9 mouse cellular contexts compared by ENCODE assay signal in genomic region chr10:67637339-67637738, GRCm38 (mm10).
A peak's percentile ranks its signal among the peaks of the same experiment; 100 is the strongest.
DNase-seq lines count a peak whose midpoint lies in the region; ATAC-seq lines count a peak whose summit lies in the region.
"Had no signal": no experiment of that assay in that cellular context is flagged by ENCODE, and none has a peak within 500 bp of the region (broad histone marks: within the 10 kb centered on the region; RNA-seq: fewer than 3 reads in every experiment).

No protein-coding gene starts in this region.

- peak; percentile 31 to 48 for DNase-seq in kidney, postnatal 4 days
- peak; percentile 64 for DNase-seq in CD4-positive, CD25-positive, alpha-beta regulatory T cell, adult 2 months (ENCODE audit: low read depth, low spot score)
- DNase-seq in NIH3T3 (ENCODE audit: low read depth): peak; percentile 34
- no peak for DNase-seq in right cerebral cortex, postnatal 10 days (ENCODE audit: low spot score in 2 of 2)
- DNase-seq in cerebellum, postnatal 14 days: no peak
- DNase-seq: cerebellum, adult 8-10 months had no signal

- no peaks in the 10 kb centered on the region for H3K27me3 ChIP-seq in kidney, embryonic 14.5 days (ENCODE audit: control insufficient read depth, insufficient read depth, low read length)
- H3K27me3 ChIP-seq in limb, embryonic 13.5 days: no peaks in the 10 kb centered on the region
- H3K27me3 ChIP-seq: neural tube, embryonic 12.5 days had no signal

- H3K4me1 ChIP-seq in kidney, embryonic 14.5 days (ENCODE audit: control insufficient read depth, insufficient read depth, low read length): no peaks in the 10 kb centered on the region; the same call in 1 of the 2 replicates
- H3K4me1 ChIP-seq in limb, embryonic 13.5 days: peaks cover 17% of the 10 kb centered on the region

- no peak overlapping the region for H3K4me3 ChIP-seq in kidney, embryonic 14.5 days (ENCODE audit: low read length)
- no peak overlapping the region for H3K4me3 ChIP-seq in limb, embryonic 13.5 days
- H3K4me3 ChIP-seq: neural tube, embryonic 12.5 days had no signal

- WGBS in kidney, embryonic 14.5 days: 29% methylated on average over 5 of the region's 5 CpGs
- WGBS in limb, embryonic 13.5 days: 29% methylated on average over 5 of the region's 5 CpGs

- H3K4me2 ChIP-seq in kidney, embryonic 14.5 days (replicated peaks; ENCODE audit: low read depth, low read length): no peak overlapping the region
- H3K4me2 ChIP-seq in limb, embryonic 13.5 days (replicated peaks): no peak overlapping the region

- H3K9ac ChIP-seq in kidney, embryonic 14.5 days (ENCODE audit: low read depth, low read length): no peak overlapping the region
- H3K9ac ChIP-seq in limb, embryonic 13.5 days: no peak overlapping the region
- H3K9ac ChIP-seq: neural tube, embryonic 12.5 days had no signal

- no peak for ATAC-seq in kidney, embryonic 14.5 days (ENCODE audit: low FRiP score, low TSS enrichment)
- peak; percentile 11; the same call in 1 of the 2 replicates for ATAC-seq in limb, embryonic 13.5 days (ENCODE audit: low FRiP score, low read depth)

- no peak overlapping the region for H3K27ac ChIP-seq in kidney, embryonic 14.5 days (ENCODE audit: low read depth, low read length)
- no peak overlapping the region for H3K27ac ChIP-seq in limb, embryonic 13.5 days
- H3K27ac ChIP-seq: neural tube, embryonic 12.5 days had no signal

- H3K36me3 ChIP-seq in kidney, embryonic 14.5 days (ENCODE audit: control insufficient read depth, insufficient read depth, low read length): no peaks in the 10 kb centered on the region
- H3K36me3 ChIP-seq in limb, embryonic 13.5 days: no peaks in the 10 kb centered on the region
- H3K36me3 ChIP-seq: neural tube, embryonic 12.5 days had no signal

- no peaks in the 10 kb centered on the region for H3K9me3 ChIP-seq in kidney, embryonic 14.5 days (ENCODE audit: control insufficient read depth, low read length)
- H3K9me3 ChIP-seq in limb, embryonic 13.5 days: 0 out of 2 replicates have a peak, but pooled peaks cover 3% of the 10 kb centered on the region
- H3K9me3 ChIP-seq: neural tube, embryonic 12.5 days had no signal

Comparison
In these comparisons a context has a peak if more than half of its experiments do, and no peak if none do; other contexts are left out.
1. DNase-seq: peak in kidney, postnatal 4 days (2 of 2), CD4-positive, CD25-positive, alpha-beta regulatory T cell, adult 2 months (single experiment) and NIH3T3 (single experiment); none in right cerebral cortex, postnatal 10 days (0 of 2) and cerebellum, postnatal 14 days (0 of 2).